Mouse (Mus musculus): ENCODE measurements at regions not wholly inside any gene's neighbourhood (a gene's known extent, or its start where the extent isn't known, plus 50 kb on each side); places are given as distances from the start of the nearest gene placed in this dataset.

DNA sequence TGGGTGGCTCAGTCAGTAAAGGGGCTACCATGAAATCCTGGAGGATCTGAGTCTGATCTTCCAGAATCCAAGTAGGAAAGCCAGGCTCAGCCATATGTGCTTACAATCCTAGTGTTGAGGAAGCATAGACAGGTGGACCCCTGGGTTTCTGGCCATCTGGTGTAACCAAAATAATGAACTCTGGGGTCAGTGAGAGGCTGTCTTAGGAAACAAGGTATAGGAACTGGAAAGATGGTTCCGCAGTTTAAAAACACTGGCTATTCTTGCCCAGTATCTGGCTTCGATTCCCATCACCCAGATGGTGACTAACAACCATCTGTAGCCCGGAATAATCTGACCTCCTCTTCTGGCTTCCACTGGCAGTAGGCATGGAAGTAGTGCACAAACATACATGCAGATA, 591.6 kb downstream of the Insc start:
- TF ChIP-seq CTCF (IDR thresholded peaks at IDR 0.05; ENCODE audit: control insufficient read depth, insufficient read depth, low read length) = no peak
- no peak for TF ChIP-seq POLR2A (IDR thresholded peaks at IDR 0.05; ENCODE audit: borderline replicate concordance, control insufficient read depth, low read depth, low read length)
